Mouse (Mus musculus) heart, embryonic 15.5 days (tissue): ENCODE measurements at regions not wholly inside any gene's neighbourhood (a gene's known extent, or its start where the extent isn't known, plus 50 kb on each side); places are given as distances from the start of the nearest gene placed in this dataset.

Experiments used
- ATAC-seq: fragments of 200-750 bp; cut with Nextera tagmentation; replicated peaks from 2 replicates; pipeline ENCODE4 v1.8.0; 2017; ENCODE audit warnings: low read depth, moderate TSS enrichment; ENCODE audit not compliant: insufficient number of reproducible peaks, insufficient read depth, low FRiP score
- H3K27ac ChIP-seq: fragments of 300-500 bp; sonication (generic); 2 replicates; pipeline ENCODE4 v1.5.1; 2015; ENCODE audit warnings: mild to moderate bottlenecking, inconsistent platforms
- H3K27me3 ChIP-seq: fragments of 300-500 bp; sonication (generic); 2 replicates; pipeline ENCODE4 v1.6.1; 2015; ENCODE audit warnings: inconsistent platforms
- H3K36me3 ChIP-seq: fragments of 300-500 bp; sonication (generic); 2 replicates; pipeline ENCODE4 v1.6.1; 2015; ENCODE audit warnings: mild to moderate bottlenecking, inconsistent platforms
- H3K4me1 ChIP-seq: fragments of 300-500 bp; sonication (generic); replicated peaks from 2 replicates; pipeline ENCODE4 v1.6.1; 2015; ENCODE audit warnings: inconsistent platforms
- H3K4me2 ChIP-seq: fragments of 300-500 bp; sonication (generic); 2 replicates; pipeline ENCODE4 v1.6.1; 2015; ENCODE audit warnings: inconsistent platforms, mild to moderate bottlenecking, moderate library complexity
- H3K4me3 ChIP-seq: fragments of 300-500 bp; sonication (generic); 2 replicates; pipeline ENCODE4 v1.5.1; 2015; ENCODE audit warnings: mild to moderate bottlenecking, inconsistent platforms
- H3K9ac ChIP-seq: fragments of 300-500 bp; sonication (generic); 2 replicates; pipeline ENCODE4 v1.6.1; 2015; ENCODE audit warnings: mild to moderate bottlenecking, inconsistent platforms
- H3K9me3 ChIP-seq: fragments of 300-500 bp; sonication (generic); replicated peaks from 2 replicates; pipeline ENCODE4 v1.6.1; 2016; ENCODE audit warnings: inconsistent platforms
- WGBS: fragments of 180-500 bp; shearing (Covaris S2); methylation state at CpG from one replicate; pipeline ENCODE4 v1.1.7; 2015; ENCODE audit warnings: mixed read lengths; 5-methylcytosine and 5-hydroxymethylcytosine counted together

- Histone ChIP-seq H3K27ac (peak overlapping the region; percentile 51; the same call in 1 of the 2 replicates), H3K9ac (no peak overlapping the region)
- ATAC-seq, result peak; percentile 69; the same call in 1 of the 2 replicates
These were observed 155.0 kb upstream of the Eif4g2 start for GRCm38 (mm10) chr7:111237819-111238218.

DNA sequence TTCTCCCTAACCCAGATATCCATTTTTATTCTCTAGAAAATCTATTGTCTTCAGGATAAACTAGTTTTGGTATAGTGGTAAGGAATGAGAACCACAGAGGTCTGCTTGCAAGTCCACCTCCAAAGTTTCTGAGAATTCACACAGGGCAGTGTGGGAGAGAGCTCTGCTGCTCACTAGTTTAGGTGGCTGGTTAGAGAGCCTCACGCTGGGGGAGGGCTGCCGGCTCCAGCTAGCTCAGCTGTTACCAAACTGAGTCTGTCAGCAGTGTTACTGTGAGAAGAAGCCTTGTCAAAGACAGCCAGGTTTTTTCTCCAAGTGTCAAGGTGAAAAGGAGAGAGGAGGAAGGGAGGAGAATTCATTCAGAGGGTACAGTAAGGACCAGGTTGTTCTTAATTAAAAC lies 147.8 kb upstream of the Eif4g2 start:
- H3K9me3 ChIP-seq, result no peaks in the 10 kb centered on the region
- no peaks in the 10 kb centered on the region for H3K27me3 ChIP-seq
- no peak overlapping the region for H3K4me2 ChIP-seq
- H3K27ac ChIP-seq, result no peak overlapping the region
- no peak overlapping the region for H3K9ac ChIP-seq
- no peaks in the 10 kb centered on the region for H3K36me3 ChIP-seq
- no peaks in the 10 kb centered on the region for H3K4me1 ChIP-seq
- ATAC-seq, result no peak
- no peak overlapping the region for H3K4me3 ChIP-seq
- 44% methylated on average over 2 of the region's 2 CpGs for WGBS

More at GRCm38 (mm10) chr7:111237819-111238218, 155.0 kb upstream of the Eif4g2 start:
- Histone ChIP-seq H3K27me3 (no peaks in the 10 kb centered on the region), H3K9me3 (no peaks in the 10 kb centered on the region), H3K36me3 (no peaks in the 10 kb centered on the region), H3K4me3 (no peak overlapping the region), H3K4me2 (no peak overlapping the region), H3K4me1 (peaks cover 5% of the 10 kb centered on the region)
- WGBS, result 56% methylated on average over 9 of the region's 9 CpGs

DNA sequence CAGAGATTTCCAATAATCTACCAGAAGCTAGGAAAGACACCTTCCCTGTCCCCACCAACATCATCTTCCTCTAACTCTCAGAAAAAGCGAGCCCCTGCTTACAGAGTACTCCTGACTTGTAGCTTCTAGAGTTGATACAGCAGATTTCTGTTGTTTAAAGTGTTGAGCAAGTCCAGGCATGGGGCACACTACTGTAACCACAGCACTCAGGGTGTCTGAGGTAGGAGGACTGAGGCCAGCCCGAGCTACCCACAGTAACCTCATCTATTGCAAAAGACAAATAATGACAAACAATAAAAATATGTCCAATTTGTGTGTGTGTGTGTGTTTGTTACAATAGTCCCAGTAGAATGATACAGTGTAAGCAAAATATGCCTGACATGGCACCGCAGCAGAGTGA lies 144.3 kb upstream of the Eif4g2 start:
- Histone ChIP-seq H3K27ac (no peak overlapping the region), H3K27me3 (no peaks in the 10 kb centered on the region), H3K9ac (no peak overlapping the region), H3K4me1 (no peaks in the 10 kb centered on the region), H3K4me2 (no peak overlapping the region), H3K36me3 (no peaks in the 10 kb centered on the region), H3K4me3 (no peak overlapping the region), H3K9me3 (no peaks in the 10 kb centered on the region)
- WGBS, result 67% methylated on average over 3 of the region's 3 CpGs
- ATAC-seq, result no peak

GRCm38 (mm10) chr7:111226026-111226656 lies 143.3 kb upstream of the Eif4g2 start:
- Histone ChIP-seq H3K4me3 (no peak overlapping the region), H3K27ac (no peak overlapping the region), H3K9me3 (no peaks in the 10 kb centered on the region), H3K4me1 (no peaks in the 10 kb centered on the region), H3K27me3 (no peaks in the 10 kb centered on the region), H3K9ac (no peak overlapping the region), H3K36me3 (no peaks in the 10 kb centered on the region), H3K4me2 (no peak overlapping the region)
- 70% methylated on average over 1 of the region's 1 CpGs for WGBS
- no peak for ATAC-seq

DNA sequence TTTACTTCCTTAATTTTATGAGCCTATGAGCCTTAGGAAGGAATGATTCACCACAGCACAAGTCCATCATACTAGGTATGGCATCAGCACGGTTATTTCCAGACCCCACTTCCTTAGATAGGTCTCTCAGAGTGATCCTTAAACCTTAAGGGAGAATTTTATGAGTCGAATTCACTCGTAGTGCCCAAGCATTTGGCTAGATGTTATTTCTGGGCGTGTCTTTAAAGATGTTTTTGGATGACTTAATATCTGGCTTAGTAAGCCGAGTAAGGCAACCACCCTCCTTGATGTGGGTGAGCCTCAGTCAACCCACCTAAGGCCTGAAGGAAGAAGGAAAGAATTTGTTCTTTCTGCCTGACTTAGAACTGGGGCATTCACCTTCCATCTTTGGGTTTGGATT lies 132.8 kb upstream of the Eif4g2 start:
- Histone ChIP-seq H3K9ac (no peak overlapping the region), H3K4me3 (no peak overlapping the region), H3K27ac (no peak overlapping the region), H3K4me2 (no peak overlapping the region), H3K9me3 (no peaks in the 10 kb centered on the region), H3K4me1 (peaks cover 4% of the 10 kb centered on the region; the same call in 1 of the 2 replicates), H3K36me3 (no peaks in the 10 kb centered on the region), H3K27me3 (no peaks in the 10 kb centered on the region)
- 77% methylated on average over 5 of the region's 5 CpGs for WGBS
- ATAC-seq, result no peak

- Histone ChIP-seq H3K4me2 (no peak overlapping the region), H3K9me3 (no peaks in the 10 kb centered on the region), H3K9ac (no peak overlapping the region), H3K36me3 (no peaks in the 10 kb centered on the region), H3K4me1 (peaks cover 4% of the 10 kb centered on the region; the same call in 1 of the 2 replicates), H3K27ac (no peak overlapping the region), H3K27me3 (no peaks in the 10 kb centered on the region), H3K4me3 (no peak overlapping the region)
- ATAC-seq, result no peak
- WGBS, result 86% methylated on average over 6 of the region's 6 CpGs
These were observed 131.5 kb upstream of the Eif4g2 start for GRCm38 (mm10) chr7:111214226-111214906.

- Histone ChIP-seq H3K36me3 (no peaks in the 10 kb centered on the region), H3K4me3 (no peak overlapping the region), H3K27me3 (no peaks in the 10 kb centered on the region), H3K4me2 (no peak overlapping the region), H3K4me1 (peaks cover 4% of the 10 kb centered on the region; the same call in 1 of the 2 replicates), H3K27ac (no peak overlapping the region), H3K9me3 (no peaks in the 10 kb centered on the region), H3K9ac (no peak overlapping the region)
- ATAC-seq, result no peak
- WGBS, result 61% methylated on average over 5 of the region's 5 CpGs
These were observed 129.4 kb upstream of the Eif4g2 start for GRCm38 (mm10) chr7:111212188-111212587.

- H3K27ac ChIP-seq, result no peak overlapping the region
- no peak overlapping the region for H3K4me3 ChIP-seq
- no peak overlapping the region for H3K4me2 ChIP-seq
- peaks cover 4% of the 10 kb centered on the region; the same call in 1 of the 2 replicates for H3K4me1 ChIP-seq
- H3K9ac ChIP-seq, result no peak overlapping the region
- no peaks in the 10 kb centered on the region for H3K36me3 ChIP-seq
- no peaks in the 10 kb centered on the region for H3K9me3 ChIP-seq
- WGBS, result 76% methylated on average over 11 of the region's 11 CpGs
- no peaks in the 10 kb centered on the region for H3K27me3 ChIP-seq
- ATAC-seq, result no peak
These were observed 128.8 kb upstream of the Eif4g2 start for GRCm38 (mm10) chr7:111211641-111212040.

DNA sequence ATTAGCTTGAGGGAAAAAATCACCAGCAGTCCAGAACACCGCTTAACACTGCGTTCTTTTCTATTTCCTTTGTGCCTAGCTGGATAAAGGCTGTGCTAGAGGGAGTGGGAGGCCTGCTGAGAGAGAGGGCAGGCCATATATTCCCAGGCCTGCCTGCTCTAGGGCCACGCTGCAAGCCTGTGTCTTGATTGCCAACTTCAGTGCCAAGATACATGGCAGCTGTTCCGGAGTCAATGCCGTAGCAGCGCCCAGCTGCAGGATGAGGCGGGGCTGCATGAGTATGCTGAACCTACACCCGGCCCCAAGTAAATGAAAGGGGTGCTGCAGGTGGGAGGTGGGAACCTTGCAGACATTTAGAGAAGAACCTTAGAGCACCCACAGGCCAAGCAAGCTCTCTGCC lies 127.5 kb upstream of the Eif4g2 start:
- Histone ChIP-seq H3K4me3 (no peak overlapping the region), H3K4me1 (no peaks in the 10 kb centered on the region), H3K9me3 (no peaks in the 10 kb centered on the region), H3K27me3 (no peaks in the 10 kb centered on the region), H3K36me3 (no peaks in the 10 kb centered on the region), H3K27ac (no peak overlapping the region), H3K4me2 (no peak overlapping the region), H3K9ac (no peak overlapping the region)
- ATAC-seq, result no peak
- 93% methylated on average over 8 of the region's 8 CpGs for WGBS

- Histone ChIP-seq H3K4me3 (no peak overlapping the region), H3K36me3 (no peaks in the 10 kb centered on the region), H3K27me3 (no peaks in the 10 kb centered on the region), H3K9me3 (no peaks in the 10 kb centered on the region), H3K9ac (no peak overlapping the region), H3K27ac (no peak overlapping the region), H3K4me1 (no peaks in the 10 kb centered on the region), H3K4me2 (no peak overlapping the region)
- no peak for ATAC-seq
- WGBS, result 62% methylated on average over 5 of the region's 5 CpGs
These were observed 123.0 kb upstream of the Eif4g2 start for GRCm38 (mm10) chr7:111205876-111206275.

DNA sequence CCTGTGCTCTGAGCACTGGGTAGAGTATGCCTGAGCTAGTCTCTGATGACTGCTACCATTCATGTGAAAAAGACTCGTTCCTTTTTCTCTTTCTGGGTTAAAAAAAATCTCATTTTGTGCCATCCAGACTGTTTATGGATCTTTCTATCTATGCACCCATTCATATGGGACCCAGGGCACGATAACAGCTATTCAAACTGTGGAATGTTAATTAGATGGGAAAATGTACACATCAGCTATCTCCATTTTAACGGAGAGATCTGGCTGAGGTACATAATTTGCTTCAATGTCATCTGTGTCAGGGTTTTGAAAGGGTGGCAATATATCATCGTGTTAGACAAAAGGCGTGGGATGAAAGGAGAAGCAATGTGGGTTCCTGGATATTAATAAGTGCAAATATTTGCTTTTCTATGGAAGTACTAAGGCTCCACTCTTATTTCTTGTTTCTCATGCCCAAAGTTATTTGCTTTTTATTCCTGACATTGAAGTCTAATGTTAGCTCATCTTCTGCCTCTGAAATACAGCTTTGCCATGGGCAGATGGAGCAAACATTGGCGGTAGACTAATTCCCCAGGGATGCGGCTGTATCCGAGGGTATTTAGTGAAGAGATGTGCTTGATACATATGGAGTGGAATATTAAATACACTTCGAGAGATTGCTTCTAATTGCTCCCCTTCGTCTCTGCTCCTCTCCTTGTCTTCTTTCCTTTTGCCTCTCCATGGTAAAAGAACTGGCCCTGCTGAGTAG lies 116.0 kb upstream of the Eif4g2 start:
- Histone ChIP-seq H3K4me2 (no peak overlapping the region), H3K9me3 (no peaks in the 10 kb centered on the region), H3K27me3 (no peaks in the 10 kb centered on the region), H3K4me3 (no peak overlapping the region), H3K4me1 (no peaks in the 10 kb centered on the region), H3K36me3 (no peaks in the 10 kb centered on the region), H3K9ac (no peak overlapping the region), H3K27ac (no peak overlapping the region)
- 70% methylated on average over 10 of the region's 10 CpGs for WGBS
- no peak for ATAC-seq
